Comparison of ENCODE assay signal across 8 mouse cellular contexts in genomic region chr11:69094697-69095429, GRCm38 (mm10). TPM values are rescaled to one million over a fixed set of nuclear protein-coding genes. Genes with fewer than 3 reads are reported as not detected.
A peak's percentile ranks its signal among the peaks of the same experiment; 100 is the strongest.
DNase-seq lines count a peak whose midpoint lies in the region; ATAC-seq and TF ChIP-seq lines count a peak whose summit lies in the region.

Gene Per1, plus strand, starts transcription at chr11:69095217.

- DNase-seq in MEL-GATA-1-ER (ENCODE audit: extremely low read depth, low read depth): peak; percentile 99
- peak; percentile 99 for DNase-seq in cerebellum, adult 8-10 months
- peak; percentile 99 for DNase-seq in forelimb bud, embryonic 11.5 days (ENCODE audit: low read depth, low spot score)
- DNase-seq in layer of hippocampus, adult 9-11 months: peak; percentile 100
- peak; percentile 100 for DNase-seq in lung, postnatal 0 days (ENCODE audit: low spot score)
- DNase-seq in ovary, postnatal 14 days (ENCODE audit: low spot score): peak; percentile 94
- DNase-seq in thymus, postnatal 14 days: peak; percentile 99

- peak within 1 kb of the TSS; percentile 97 for H3K4me3 ChIP-seq in lung, postnatal 0 days (ENCODE audit: low read depth, low read length)

- no peaks in the 10 kb centered on the region for H3K9me3 ChIP-seq in lung, postnatal 0 days (ENCODE audit: low read length)

- no peak for TF ChIP-seq CTCF in lung, postnatal 0 days (IDR thresholded peaks at IDR 0.05)

- H3K4me1 ChIP-seq in lung, postnatal 0 days (ENCODE audit: insufficient read depth, low read depth, low read length): peaks cover 11% of the 10 kb centered on the region; the same call in 1 of the 2 replicates

- no peaks in the 10 kb centered on the region for H3K27me3 ChIP-seq in lung, postnatal 0 days (replicated peaks; ENCODE audit: insufficient read depth, low read length)

- peak within 1 kb of the TSS; percentile 76 for H3K4me2 ChIP-seq in lung, postnatal 0 days (replicated peaks; ENCODE audit: low read depth, low read length)

- peak; percentile 62 to 70 for ATAC-seq in hematopoietic stem cell, adult 5-6 weeks (replicated peaks in 1 of 2; ENCODE audit: insufficient read depth in 1 of 2, low FRiP score in 2 of 2, low TSS enrichment in 1 of 2, low read depth in 1 of 2, poor library complexity in 2 of 2, severe bottlenecking in 2 of 2)
- peak; percentile 78 for ATAC-seq in lung, postnatal 0 days

- peak within 1 kb of the TSS; percentile 100 for H3K27ac ChIP-seq in lung, postnatal 0 days (ENCODE audit: low read length)

- 0 out of 2 replicates have a peak, but pooled peaks cover under 1% of the 10 kb centered on the region for H3K36me3 ChIP-seq in lung, postnatal 0 days (ENCODE audit: insufficient read depth, low read length)

- WGBS in lung, postnatal 0 days: under 1% methylated on average over 37 of the region's 37 CpGs

- peak within 1 kb of the TSS; percentile 100 for H3K9ac ChIP-seq in lung, postnatal 0 days (replicated peaks; ENCODE audit: low read depth)

- TF ChIP-seq EP300 in lung, postnatal 0 days (IDR thresholded peaks at IDR 0.05): peak; percentile 99

RNA-seq across cellular contexts. Expression of gene Per1, which starts in this region (rescaled TPM):
- 33.6 and 42.1 TPM in 2 replicates for total RNA-seq in hematopoietic stem cell, adult 5-6 weeks (2017)
- 16.6 and 30.0 TPM in 2 replicates for polyA plus RNA-seq in lung, postnatal 0 days (2015; fragmentation: Nextera tagmentation; extraction: Ambion mirVana)

Comparison
In these comparisons a context has a peak if more than half of its experiments do, and no peak if none do; other contexts are left out.
1. Peak in every context shown above with its lines: DNase-seq, ATAC-seq, H3K4me3 ChIP-seq and H3K27ac ChIP-seq.